Mouse (Mus musculus): ENCODE results near the gene Msh4. TPM values are rescaled to one million over a fixed set of nuclear protein-coding genes. Genes with fewer than 3 reads are reported as not detected.
A peak's percentile ranks its signal among the peaks of the same experiment; 100 is the strongest.

Msh4 gene
- total RNA-seq, 2 experiments from 2014 or later = 0.10 to 0.24 TPM

- DNase-seq = peak; percentile 97 to 98
- intact Hi-C loops (cut with DNase I) = loop anchor here (2.0 kb wide), 1 partner anchor 30 kb away; no protein-coding TSS in a partner anchor
Measured at GRCm38 (mm10) chr3:153912546-153913509, 6.9 kb upstream of the Msh4 start, which contains the start of gene Rabggtb. Gene Rabggtb, minus strand, starts transcription at chr3:153913009.

- DNase-seq = no peak
- intact Hi-C loops (cut with DNase I) = loop anchor here (2.0 kb wide), 1 partner anchor 31 kb away; no protein-coding TSS in a partner anchor
Measured at GRCm38 (mm10) chr3:153911882-153912440, 6.0 kb upstream of the Msh4 start.

- intact Hi-C loops (cut with DNase I) = no loop called here
- no peak for DNase-seq
Measured at GRCm38 (mm10) chr3:153911197-153911881, 5.4 kb upstream of the Msh4 start.

- intact Hi-C loops (cut with DNase I) = no loop called here
- no peak for DNase-seq
Measured at GRCm38 (mm10) chr3:153910489-153910888, 4.6 kb upstream of the Msh4 start.

- intact Hi-C loops (cut with DNase I) = no loop called here
Measured at GRCm38 (mm10) chr3:153908919-153909318, 3.0 kb upstream of the Msh4 start.

GRCm38 (mm10) chr3:153905251-153906135, 445 bp downstream of the Msh4 start:
- intact Hi-C loops (cut with DNase I) = no loop called here
- DNase-seq = peak in 1 of 2 experiments; percentile 5

More at GRCm38 (mm10) chr3:153908919-153909318, 3.0 kb upstream of the Msh4 start:
- no peak for DNase-seq

GRCm38 (mm10) chr3:153904586-153904985, 1.4 kb downstream of the Msh4 start:
- DNase-seq = peak; percentile 40 to 63
- intact Hi-C loops (cut with DNase I) = loop anchor here (5.0 kb wide), 1 partner anchor 323 kb away; no protein-coding TSS in a partner anchor

- no peak for DNase-seq
- intact Hi-C loops (cut with DNase I) = loop anchor here (5.0 kb wide), 1 partner anchor 325 kb away; no protein-coding TSS in a partner anchor
Measured at GRCm38 (mm10) chr3:153902595-153902994, 3.3 kb downstream of the Msh4 start.

GRCm38 (mm10) chr3:153901904-153902303, 4.0 kb downstream of the Msh4 start:
- no peak for DNase-seq
- intact Hi-C loops (cut with DNase I) = loop anchor here (5.0 kb wide), 1 partner anchor 325 kb away; no protein-coding TSS in a partner anchor

- DNase-seq = no peak
- intact Hi-C loops (cut with DNase I) = no loop called here
Measured at GRCm38 (mm10) chr3:153897216-153897615, 8.7 kb downstream of the Msh4 start.

- intact Hi-C loops (cut with DNase I) = no loop called here
- DNase-seq = no peak
Measured at GRCm38 (mm10) chr3:153895454-153895853, 10.5 kb downstream of the Msh4 start.

- intact Hi-C loops (cut with DNase I) = no loop called here
- DNase-seq = no peak
Measured at GRCm38 (mm10) chr3:153889188-153889781, 16.7 kb downstream of the Msh4 start.

- intact Hi-C loops (cut with DNase I) = no loop called here
- no peak for DNase-seq
Measured at GRCm38 (mm10) chr3:153888141-153888540, 17.8 kb downstream of the Msh4 start.

GRCm38 (mm10) chr3:153886296-153886695, 19.6 kb downstream of the Msh4 start:
- no peak for DNase-seq
- intact Hi-C loops (cut with DNase I) = no loop called here

GRCm38 (mm10) chr3:153871396-153871795, 34.5 kb downstream of the Msh4 start:
- intact Hi-C loops (cut with DNase I) = no loop called here
- DNase-seq = no peak

GRCm38 (mm10) chr3:153867149-153868136, 38.5 kb downstream of the Msh4 start:
- no peak for DNase-seq
- intact Hi-C loops (cut with DNase I) = no loop called here

GRCm38 (mm10) chr3:153864636-153865429, 41.1 kb downstream of the Msh4 start:
- DNase-seq = no peak
- intact Hi-C loops (cut with DNase I) = no loop called here
